ENCODE assay signal across 15 mouse cellular contexts in genomic region chr11:120916477-120916876, GRCm38 (mm10). TPM values are rescaled to one million over a fixed set of nuclear protein-coding genes. Genes with fewer than 3 reads are reported as not detected.
DNase-seq lines count a peak whose midpoint lies in the region; ATAC-seq and TF ChIP-seq lines count a peak whose summit lies in the region.
"Had no signal": no experiment of that assay in that cellular context is flagged by ENCODE, and none has a peak within 500 bp of the region (broad histone marks: within the 10 kb centered on the region; RNA-seq: fewer than 3 reads in every experiment).

No protein-coding gene starts in this region.

- TF ChIP-seq CTCF in liver, postnatal 0 days (IDR thresholded peaks at IDR 0.05; ENCODE audit: low read depth) = no peak

- no peak overlapping the region for H3K4me2 ChIP-seq in liver, postnatal 0 days (ENCODE audit: low read depth, low read length)
- no peak overlapping the region for H3K4me2 ChIP-seq in liver, embryonic 12.5 days
- no peak overlapping the region for H3K4me2 ChIP-seq in forebrain, embryonic 13.5 days
- H3K4me2 ChIP-seq: limb, embryonic 12.5 days had no signal

- 0 out of 2 replicates have a peak overlapping the region, but pooled peaks have one; percentile 31 for H3K27ac ChIP-seq in liver, postnatal 0 days (ENCODE audit: low read depth)
- no peak overlapping the region for H3K27ac ChIP-seq in liver, embryonic 12.5 days
- no peak overlapping the region for H3K27ac ChIP-seq in forebrain, embryonic 13.5 days
- H3K27ac ChIP-seq: hindbrain, embryonic 10.5 days; limb, embryonic 12.5 days; midbrain, embryonic 10.5 days; stomach, postnatal 0 days had no signal

- no peaks in the 10 kb centered on the region for H3K27me3 ChIP-seq in liver, postnatal 0 days (ENCODE audit: insufficient read depth, low read length)
- no peaks in the 10 kb centered on the region for H3K27me3 ChIP-seq in liver, embryonic 12.5 days (replicated peaks)
- no peaks in the 10 kb centered on the region for H3K27me3 ChIP-seq in forebrain, embryonic 13.5 days
- H3K27me3 ChIP-seq: limb, embryonic 12.5 days had no signal

- peak; percentile 35; the same call in 1 of the 2 replicates for TF ChIP-seq EP300 in liver, postnatal 0 days (IDR thresholded peaks at IDR 0.05; ENCODE audit: low read depth)

- peaks cover 3% of the 10 kb centered on the region; the same call in 1 of the 2 replicates for H3K4me1 ChIP-seq in liver, postnatal 0 days (ENCODE audit: insufficient read depth)
- H3K4me1 ChIP-seq in liver, embryonic 12.5 days = 0 out of 2 replicates have a peak, but pooled peaks cover 3% of the 10 kb centered on the region
- no peaks in the 10 kb centered on the region for H3K4me1 ChIP-seq in forebrain, embryonic 13.5 days
- H3K4me1 ChIP-seq: hindbrain, embryonic 10.5 days; limb, embryonic 12.5 days; midbrain, embryonic 10.5 days had no signal

- WGBS in liver, postnatal 0 days (ENCODE audit: insufficient replicate concordance) = 36% methylated on average over 3 of the region's 3 CpGs
- 33% methylated on average over 3 of the region's 3 CpGs for WGBS in liver, embryonic 12.5 days (ENCODE audit: insufficient replicate concordance)
- WGBS in forebrain, embryonic 13.5 days = 86% methylated on average over 3 of the region's 3 CpGs

- DNase-seq in liver, postnatal 0 days = peak; percentile 54
- peak; percentile 9 for DNase-seq in Muller cell, postnatal 12 days (ENCODE audit: inconsistent ontology term)
- peak; percentile 34 to 35 for DNase-seq in thymus, postnatal 10 days (ENCODE audit: low spot score in 2 of 2)
- no peak for DNase-seq in gastrocnemius, postnatal 25 days
- DNase-seq in c-Kit-positive CD71-positive TER-119-positive erythroid progenitor cells, embryonic 14.5 days (ENCODE audit: low spot score) = no peak
- DNase-seq: heart, adult 18-20 months; kidney, adult 9 months; right cerebral cortex, postnatal 14 days had no signal

- no peak overlapping the region for H3K9ac ChIP-seq in liver, postnatal 0 days (replicated peaks)
- no peak overlapping the region for H3K9ac ChIP-seq in liver, embryonic 12.5 days
- no peak overlapping the region for H3K9ac ChIP-seq in forebrain, embryonic 13.5 days
- H3K9ac ChIP-seq: limb, embryonic 12.5 days had no signal

- no peak overlapping the region for H3K4me3 ChIP-seq in liver, postnatal 0 days (ENCODE audit: low read depth, low read length)
- H3K4me3 ChIP-seq in liver, embryonic 12.5 days = no peak overlapping the region
- no peak overlapping the region for H3K4me3 ChIP-seq in forebrain, embryonic 13.5 days
- H3K4me3 ChIP-seq: hindbrain, embryonic 10.5 days; limb, embryonic 12.5 days; midbrain, embryonic 10.5 days had no signal

- peaks cover 4% of the 10 kb centered on the region for H3K36me3 ChIP-seq in liver, postnatal 0 days (replicated peaks; ENCODE audit: insufficient read depth, low read length)
- H3K36me3 ChIP-seq in liver, embryonic 12.5 days = peaks cover 48% of the 10 kb centered on the region
- peaks cover 53% of the 10 kb centered on the region for H3K36me3 ChIP-seq in forebrain, embryonic 13.5 days (ENCODE audit: poor library complexity, severe bottlenecking)

- ATAC-seq in liver, postnatal 0 days = no peak
- no peak for ATAC-seq in liver, embryonic 12.5 days
- peak; percentile 12 to 74; a peak in 1 of 4 replicates for ATAC-seq in hematopoietic stem cell, adult 5-6 weeks (replicated peaks in 1 of 2; ENCODE audit: insufficient read depth in 1 of 2, low FRiP score in 2 of 2, low TSS enrichment in 1 of 2, low read depth in 1 of 2, poor library complexity in 2 of 2, severe bottlenecking in 2 of 2)
- no peak for ATAC-seq in forebrain, embryonic 13.5 days

- H3K9me3 ChIP-seq in liver, postnatal 0 days (ENCODE audit: low read length) = no peaks in the 10 kb centered on the region
- no peaks in the 10 kb centered on the region for H3K9me3 ChIP-seq in liver, embryonic 12.5 days (replicated peaks)
- no peaks in the 10 kb centered on the region for H3K9me3 ChIP-seq in forebrain, embryonic 13.5 days (replicated peaks)
- H3K9me3 ChIP-seq: hindbrain, embryonic 10.5 days; limb, embryonic 12.5 days; midbrain, embryonic 10.5 days had no signal

RNA-seq across cellular contexts. Expression of gene Ccdc57, which starts 16.2 kb away (rescaled TPM):
- 1.2 and 1.4 TPM in 2 replicates for polyA plus RNA-seq in liver, postnatal 0 days (2015; fragmentation: Nextera tagmentation; extraction: Ambion mirVana)
- polyA plus RNA-seq in liver, embryonic 12.5 days (2016; fragmentation: Nextera tagmentation; extraction: Ambion mirVana) = 2.9 and 3.2 TPM in 2 replicates
- 9.2 and 10.0 TPM in 2 replicates for total RNA-seq in hematopoietic stem cell, adult 5-6 weeks (2017)
- polyA plus RNA-seq in forebrain, embryonic 13.5 days (2015; fragmentation: Nextera tagmentation; extraction: Ambion mirVana) = 5.6 and 6.9 TPM in 2 replicates
- 1 to 10 TPM; 2.8 to 2.9 TPM for total RNA-seq in gastrocnemius, postnatal 25 days (2021)

RNA-seq across cellular contexts. Expression of gene Slc16a3, which starts 31.8 kb away (rescaled TPM):
- polyA plus RNA-seq in liver, postnatal 0 days (2015; fragmentation: Nextera tagmentation; extraction: Ambion mirVana) = 9.9 and 13.9 TPM in 2 replicates
- 166 and 170 TPM in 2 replicates for polyA plus RNA-seq in liver, embryonic 12.5 days (2016; fragmentation: Nextera tagmentation; extraction: Ambion mirVana)
- 2.0 and 8.8 TPM in 2 replicates for total RNA-seq in hematopoietic stem cell, adult 5-6 weeks (2017)
- 15.7 and 18.7 TPM in 2 replicates for polyA plus RNA-seq in forebrain, embryonic 13.5 days (2015; fragmentation: Nextera tagmentation; extraction: Ambion mirVana)
- 100 to 1,000 TPM; 313 to 418 TPM for total RNA-seq in gastrocnemius, postnatal 25 days (2021)

Comparison
In these comparisons a context has a peak if more than half of its experiments do, and no peak if none do; other contexts are left out.
1. ATAC-seq: peak in hematopoietic stem cell, adult 5-6 weeks (2 of 2); none in liver, postnatal 0 days (single experiment), liver, embryonic 12.5 days (single experiment) and forebrain, embryonic 13.5 days (single experiment).
2. DNase-seq: peak in liver, postnatal 0 days (single experiment), Muller cell, postnatal 12 days (single experiment) and thymus, postnatal 10 days (2 of 2); none in gastrocnemius, postnatal 25 days (single experiment) and c-Kit-positive CD71-positive TER-119-positive erythroid progenitor cells, embryonic 14.5 days (single experiment).